Comparison of ENCODE assay signal across 27 mouse cellular contexts in the genomic region with DNA sequence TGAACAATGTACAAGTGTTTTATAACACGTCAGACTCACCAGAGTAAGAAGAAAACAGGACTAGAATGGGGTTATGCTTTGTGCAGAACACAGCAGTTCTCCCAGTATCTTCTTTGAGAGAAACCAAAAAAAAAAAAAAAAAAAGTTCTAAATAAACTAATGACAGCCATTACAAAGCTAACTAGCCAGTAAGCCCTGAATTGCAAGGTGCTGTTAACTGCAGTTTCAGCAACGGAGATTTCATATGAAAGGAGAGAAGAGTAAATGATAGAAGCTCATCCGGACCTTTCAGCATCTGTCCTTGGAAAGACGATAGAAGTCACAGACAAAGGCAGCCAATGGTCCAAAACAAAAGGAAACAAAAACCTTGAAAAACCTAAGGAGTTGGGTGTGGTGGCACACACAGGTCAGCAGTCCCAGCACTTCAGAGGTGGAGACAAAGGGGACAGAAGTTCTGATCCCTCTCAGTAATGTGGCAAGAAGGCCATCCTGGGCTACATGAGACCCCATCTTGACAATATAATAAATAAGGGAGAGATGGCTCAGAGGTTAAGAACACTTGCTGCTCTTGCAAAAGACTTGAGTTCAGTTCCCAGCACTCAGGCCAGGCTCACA. TPM values are rescaled to one million over a fixed set of nuclear protein-coding genes. Genes with fewer than 3 reads are reported as not detected.
"Had no signal": no experiment of that assay in that cellular context is flagged by ENCODE, and none has a peak within 500 bp of the region (broad histone marks: within the 10 kb centered on the region; RNA-seq: fewer than 3 reads in every experiment).

No protein-coding gene starts in this region.

- H3K9ac ChIP-seq: lung, embryonic 14.5 days; midbrain, embryonic 12.5 days; neural tube, embryonic 13.5 days; neural tube, embryonic 15.5 days had no signal

- H3K36me3 ChIP-seq: midbrain, embryonic 10.5 days; midbrain, embryonic 12.5 days; neural tube, embryonic 13.5 days; neural tube, embryonic 15.5 days had no signal

- H3K4me3 ChIP-seq: midbrain, embryonic 10.5 days; midbrain, embryonic 12.5 days; myocyte; neural tube, embryonic 13.5 days; neural tube, embryonic 15.5 days had no signal

- H3K4me1 ChIP-seq: midbrain, embryonic 10.5 days; midbrain, embryonic 12.5 days; neural tube, embryonic 13.5 days; neural tube, embryonic 15.5 days had no signal

- DNase-seq: lung, adult 18-20 months; lung, embryonic 14.5 days; lung, postnatal 10 days; lung, postnatal 4 days; midbrain, embryonic 14.5 days; retina, postnatal 1 day; right cerebral cortex, adult 18-20 months; right cerebral cortex, postnatal 25 days; right cerebral cortex, postnatal 4 days; spleen, adult 18-20 months; thymus, adult 18-20 months; thymus, postnatal 14 days; thymus, postnatal 36 days had no signal

- H3K9me3 ChIP-seq: midbrain, embryonic 10.5 days; midbrain, embryonic 12.5 days; neural tube, embryonic 13.5 days; neural tube, embryonic 15.5 days had no signal

- H3K27me3 ChIP-seq: midbrain, embryonic 12.5 days; neural tube, embryonic 13.5 days; neural tube, embryonic 15.5 days had no signal

- H3K27ac ChIP-seq: midbrain, embryonic 10.5 days; midbrain, embryonic 12.5 days; neural tube, embryonic 13.5 days; neural tube, embryonic 15.5 days had no signal

RNA-seq across cellular contexts. Expression of a gene that starts 8.6 kb away (rescaled TPM):
- total RNA-seq: megakaryocyte, adult 5-6 weeks had no signal
- polyA plus RNA-seq: lung, embryonic 14.5 days; lung, embryonic 16.5 days; midbrain, embryonic 10.5 days; midbrain, embryonic 12.5 days; midbrain, embryonic 14.5 days; midbrain, embryonic 16.5 days; myocyte; neural tube, embryonic 11.5 days; neural tube, embryonic 13.5 days; neural tube, embryonic 15.5 days; small intestine, adult 2 months; stomach, embryonic 14.5 days; stomach, embryonic 16.5 days; thymus, postnatal 0 days had no signal

RNA-seq across cellular contexts. Expression of a gene that starts 51.4 kb away (rescaled TPM):
- total RNA-seq: megakaryocyte, adult 5-6 weeks; megakaryocyte-erythroid progenitor cell, adult 5-6 weeks had no signal
- polyA plus RNA-seq: lung, embryonic 14.5 days; lung, embryonic 16.5 days; midbrain, embryonic 10.5 days; midbrain, embryonic 12.5 days; midbrain, embryonic 14.5 days; midbrain, embryonic 16.5 days; myocyte; neural tube, embryonic 11.5 days; neural tube, embryonic 13.5 days; neural tube, embryonic 15.5 days; small intestine, adult 2 months; stomach, embryonic 14.5 days; stomach, embryonic 16.5 days; thymus, postnatal 0 days had no signal
